Mouse (Mus musculus) kidney, adult 18-20 months (tissue): ENCODE measurements around the gene Krt75.
A peak's percentile ranks its signal among the peaks of the same experiment; 100 is the strongest.
"Not testable (repeated sequence)": the region's sequence is repeated elsewhere in the genome, so short reads cannot be mapped to it uniquely, and the experiment has no call there.

Experiments
- DNase-seq: peaks from one replicate; pipeline ENCODE4 v3.0.0; 2021

The Krt75 gene

GRCm38 (mm10) chr15:101573796-101574345 is at the start of gene Krt75:
Gene Krt75, minus strand, starts transcription at chr15:101573904.
- DNase-seq: no peak

DNA sequence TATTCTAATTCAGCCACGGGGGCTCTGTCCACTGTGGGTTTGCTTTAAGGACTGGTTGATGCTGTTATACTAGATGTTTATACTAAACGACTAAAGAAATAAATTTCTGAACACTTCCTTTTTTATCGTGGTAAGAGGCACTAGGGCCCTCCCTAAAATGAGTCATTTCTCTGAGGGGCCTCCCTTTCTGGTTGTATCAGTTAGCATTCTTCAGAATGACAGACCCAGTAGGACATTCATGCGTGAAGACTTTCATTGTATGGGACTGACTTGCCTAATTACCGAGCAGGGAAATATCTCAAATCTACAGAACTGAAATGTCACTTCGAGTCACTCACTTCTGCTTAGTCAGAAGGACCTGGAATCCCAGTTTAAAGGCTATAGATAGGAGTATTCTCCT is 25.4 kb upstream of the Krt75 start:
- no peak for DNase-seq

GRCm38 (mm10) chr15:101588216-101588615 is 14.5 kb upstream of the Krt75 start:
- DNase-seq: peak; percentile 11

- no peak for DNase-seq
Observed at GRCm38 (mm10) chr15:101584456-101584855, 10.8 kb upstream of the Krt75 start.

DNA sequence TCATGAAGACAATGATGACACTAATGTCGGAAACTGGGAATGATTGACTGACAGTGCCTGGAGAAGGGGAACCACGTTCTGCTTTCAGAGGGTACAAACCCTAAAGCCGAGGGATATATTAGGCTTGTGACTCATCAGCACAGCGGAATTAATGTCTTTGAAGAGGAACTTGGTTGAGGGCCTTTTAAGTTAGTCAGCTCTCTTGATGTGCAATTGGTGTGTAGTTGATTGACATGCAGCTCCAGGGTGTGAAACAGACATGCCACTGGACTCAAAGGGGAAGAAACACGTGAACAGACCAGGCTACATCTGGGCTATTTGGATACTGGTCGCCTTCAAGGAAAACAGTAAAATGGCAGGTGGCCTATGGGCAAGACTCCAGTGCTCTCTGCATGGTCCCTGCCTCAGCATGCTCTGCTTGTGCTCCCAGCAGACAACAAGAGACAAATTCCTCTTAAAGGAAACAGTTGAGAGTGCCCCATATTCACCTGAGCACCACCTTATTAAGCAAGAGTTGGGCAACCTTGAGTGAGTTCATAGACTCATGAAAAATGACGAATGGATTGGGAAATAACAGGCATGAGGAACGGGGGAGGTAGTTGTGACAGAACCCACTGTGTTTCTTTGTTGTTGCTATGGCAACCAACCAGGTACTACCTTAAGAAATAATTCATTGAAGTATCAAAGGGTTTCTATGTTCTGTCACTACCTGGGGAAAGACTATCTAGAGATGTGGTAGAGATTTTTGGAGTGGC is 9.7 kb upstream of the Krt75 start:
- DNase-seq: no peak

DNA sequence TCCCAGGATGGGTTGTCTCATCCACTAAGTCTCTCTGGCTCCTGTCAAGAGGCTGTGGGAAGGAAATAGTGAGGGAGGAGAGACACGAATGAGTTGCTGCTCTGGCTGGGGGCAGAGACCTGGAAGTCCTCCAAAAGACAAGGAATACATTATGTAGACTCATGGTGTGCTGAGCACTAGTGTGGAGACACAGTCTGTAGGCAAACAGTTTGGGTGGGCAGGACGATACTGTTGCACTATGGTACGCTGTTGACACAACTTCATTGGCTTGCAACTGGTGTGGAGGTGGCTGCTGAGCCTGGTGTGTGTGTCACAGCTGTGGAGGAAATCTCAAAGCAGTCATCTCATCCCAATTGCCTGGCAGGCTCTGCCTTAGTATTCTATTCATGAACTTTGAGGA is 8.0 kb upstream of the Krt75 start:
- no peak for DNase-seq

GRCm38 (mm10) chr15:101575506-101575905 is 1.8 kb upstream of the Krt75 start:
- DNase-seq: no peak

- peak; percentile 24 for DNase-seq
Observed at GRCm38 (mm10) chr15:101567780-101568179, 5.9 kb downstream of the Krt75 start.

DNA sequence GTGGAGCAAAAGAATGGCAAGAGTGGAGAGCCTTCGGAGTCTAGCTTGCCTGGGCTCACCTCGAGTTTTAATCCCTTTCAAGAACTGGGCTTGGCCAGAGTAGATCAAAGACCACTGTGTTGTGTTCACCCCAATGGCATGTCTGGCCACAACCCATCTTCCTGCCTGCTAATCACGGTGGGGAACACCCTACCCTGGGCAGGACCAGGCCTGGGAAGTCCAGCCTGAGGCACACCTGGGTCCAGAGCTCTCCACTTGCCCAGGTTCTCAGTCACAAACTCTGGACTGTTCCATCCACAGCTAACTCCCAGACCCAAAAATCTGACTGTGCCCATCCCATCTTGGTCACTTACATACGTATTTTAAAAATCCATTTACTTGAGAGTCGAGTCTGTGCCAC is 10.9 kb downstream of the Krt75 start, which contains the start of gene Krt90:
Krt90 (minus strand) TSS at position 101 of the 400 bp plus-strand sequence.
- no peak for DNase-seq

DNA sequence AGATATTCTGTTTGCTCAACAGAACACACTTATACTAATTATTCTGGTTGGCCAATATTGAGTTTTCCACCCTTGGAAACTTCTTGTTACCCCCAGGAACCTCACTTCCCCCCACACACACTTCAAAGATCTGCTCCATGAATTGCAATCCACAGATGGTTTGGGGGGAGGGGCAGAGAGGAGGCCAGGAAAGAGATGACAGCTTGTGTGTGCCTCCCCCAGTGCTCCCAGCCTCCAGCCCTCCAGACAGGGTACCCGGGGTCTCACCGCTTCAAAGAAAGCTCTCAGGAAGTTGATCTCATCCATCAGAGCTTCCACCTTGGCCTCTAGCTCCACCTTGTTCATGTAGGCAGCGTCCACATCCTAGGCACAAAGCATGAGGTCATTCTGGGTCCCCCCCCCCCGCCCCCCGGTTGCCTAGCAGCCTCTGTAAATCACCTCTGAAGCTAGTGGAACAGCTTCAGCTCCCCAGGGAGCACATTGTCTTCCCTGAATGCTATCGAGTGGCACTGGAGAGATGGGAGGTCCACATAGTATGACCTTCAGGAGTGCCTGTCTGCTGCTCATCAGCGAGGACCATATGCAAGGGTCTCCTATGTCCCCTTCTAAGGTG is 15.6 kb downstream of the Krt75 start:
- DNase-seq: no peak

- DNase-seq: peak; percentile 9
Observed at GRCm38 (mm10) chr15:101553169-101553568, 20.5 kb downstream of the Krt75 start.

GRCm38 (mm10) chr15:101552188-101552587 is 21.5 kb downstream of the Krt75 start:
- no peak for DNase-seq

- DNase-seq: no peak
Observed at GRCm38 (mm10) chr15:101550567-101550966, 23.1 kb downstream of the Krt75 start, which contains the start of gene Krt82. Gene Krt82, minus strand, starts transcription at chr15:101550667.

- no peak for DNase-seq
Observed at GRCm38 (mm10) chr15:101544478-101544877, 29.2 kb downstream of the Krt75 start.

DNA sequence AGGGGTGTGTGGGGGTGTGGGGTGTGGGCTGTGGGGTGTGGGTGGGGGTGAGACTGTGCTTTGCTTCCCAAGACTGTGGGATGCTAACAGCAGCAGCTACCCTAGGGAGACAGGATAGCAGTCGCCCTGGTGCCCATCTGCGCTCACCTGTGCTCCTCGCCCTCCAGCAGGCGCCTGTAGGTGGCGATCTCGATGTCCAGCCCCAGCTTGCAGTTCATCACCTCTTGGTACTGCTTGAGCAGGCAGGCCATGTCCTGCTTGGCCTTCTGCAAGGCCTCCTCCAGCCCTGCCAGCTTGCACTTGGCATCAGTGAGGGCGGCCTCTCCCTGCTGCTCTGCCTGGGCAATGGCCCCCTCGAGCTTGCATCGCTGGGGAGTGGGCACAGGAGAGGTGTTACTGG is 31.2 kb downstream of the Krt75 start:
- DNase-seq: no peak

- no peak for DNase-seq
Observed at GRCm38 (mm10) chr15:101538580-101538900, 35.2 kb downstream of the Krt75 start.

GRCm38 (mm10) chr15:101537864-101538579 is 35.7 kb downstream of the Krt75 start:
- no peak for DNase-seq

GRCm38 (mm10) chr15:101536054-101536850 is 37.5 kb downstream of the Krt75 start:
- DNase-seq: no peak

- DNase-seq: no peak
Observed at GRCm38 (mm10) chr15:101532720-101533119, 41.0 kb downstream of the Krt75 start, which contains the start of gene Krt84. Gene Krt84, minus strand, starts transcription at chr15:101532820.

GRCm38 (mm10) chr15:101522556-101523232 is 51.0 kb downstream of the Krt75 start:
- peak; percentile 24 for DNase-seq

DNA sequence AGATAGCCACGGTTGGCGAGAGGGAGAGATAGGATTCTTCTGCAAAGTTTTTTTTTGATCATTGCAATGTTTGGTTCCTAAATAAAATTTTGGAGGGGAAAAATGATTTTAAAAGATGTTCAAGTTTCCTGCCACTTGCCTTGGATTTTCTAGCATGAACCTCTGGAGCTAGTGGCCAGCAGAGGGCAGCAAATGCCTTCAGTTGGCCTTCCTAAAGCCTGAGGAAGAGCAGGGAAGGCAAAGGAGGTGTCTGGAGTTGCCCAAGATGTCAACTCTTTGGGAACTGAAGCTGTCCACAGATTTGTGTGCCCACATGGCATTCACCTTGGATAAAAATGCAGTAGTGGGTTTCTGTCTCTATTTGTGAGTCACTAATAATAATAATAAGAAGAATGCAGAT is 53.9 kb downstream of the Krt75 start:
- peak; percentile 78 for DNase-seq

DNA sequence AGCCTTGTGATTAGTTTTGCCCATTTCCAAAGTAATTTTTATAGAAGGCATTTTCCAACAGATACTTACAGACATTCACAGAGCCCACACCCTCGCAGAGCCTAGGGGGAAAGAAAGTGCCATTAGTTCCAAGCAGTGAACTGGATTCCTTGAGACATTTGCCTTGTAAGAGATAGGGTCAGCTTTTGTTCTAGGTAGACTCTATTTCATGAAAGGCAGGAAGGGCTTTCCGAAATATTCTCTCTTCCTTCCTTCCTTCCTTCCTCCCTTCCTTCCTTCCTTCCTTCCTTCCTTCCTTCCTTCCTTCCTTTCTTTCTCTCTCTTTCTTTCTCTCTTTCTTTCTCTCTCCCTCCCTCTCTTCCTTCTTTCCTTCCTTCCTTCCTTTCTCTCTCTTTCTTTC is 56.5 kb downstream of the Krt75 start, which contains the start of gene Gm49425:
Gm49425 (minus strand) TSS at position 101 of the 400 bp plus-strand sequence.
- DNase-seq: not testable (repeated sequence)
